Mouse (Mus musculus) midbrain, embryonic 16.5 days (tissue): Measurements from ENCODE around the gene Cdc6. TPM values are rescaled to one million over a fixed set of nuclear protein-coding genes. Genes with fewer than 3 reads are reported as not detected.

Source experiments
- ATAC-seq: fragments of 200-750 bp; cut with Nextera tagmentation; 2 replicates; pipeline ENCODE4 v1.8.0; 2017; ENCODE audit warnings: moderate TSS enrichment
- H3K27ac ChIP-seq: fragments of 300-500 bp; sonication (generic); 2 replicates; pipeline ENCODE4 v1.5.1; 2014; ENCODE audit warnings: mild to moderate bottlenecking, low read length, mixed read lengths
- H3K27me3 ChIP-seq: fragments of 300-500 bp; sonication (generic); 2 replicates; pipeline ENCODE4 v1.6.1; 2014; ENCODE audit warnings: low read depth, low read length, mixed read lengths; ENCODE audit not compliant: control insufficient read depth, insufficient read depth
- H3K36me3 ChIP-seq: fragments of 300-500 bp; sonication (generic); 2 replicates; pipeline ENCODE4 v1.6.1; 2014; ENCODE audit warnings: mild to moderate bottlenecking, low read length, moderate library complexity, mixed read lengths; ENCODE audit not compliant: control insufficient read depth, insufficient read depth
- H3K4me1 ChIP-seq: fragments of 300-500 bp; sonication (generic); 2 replicates; pipeline ENCODE4 v1.6.1; 2014; ENCODE audit warnings: mild to moderate bottlenecking, low read length, mixed read lengths; ENCODE audit not compliant: control insufficient read depth, insufficient read depth
- H3K4me2 ChIP-seq: fragments of 300-500 bp; sonication (generic); 2 replicates; pipeline ENCODE4 v1.6.1; 2014; ENCODE audit warnings: mild to moderate bottlenecking, low read length, mixed read lengths
- H3K4me3 ChIP-seq: fragments of 300-500 bp; sonication (generic); 2 replicates; pipeline ENCODE4 v1.5.1; 2014; ENCODE audit warnings: low read depth, mild to moderate bottlenecking, low read length, moderate library complexity, mixed read lengths
- H3K9ac ChIP-seq: fragments of 300-500 bp; sonication (generic); 2 replicates; pipeline ENCODE4 v1.6.1; 2014; ENCODE audit warnings: low read depth, low read length, mixed read lengths
- H3K9me3 ChIP-seq: fragments of 300-500 bp; sonication (generic); replicated peaks from 2 replicates; pipeline ENCODE4 v1.6.1; 2014; ENCODE audit warnings: mild to moderate bottlenecking, low read length, mixed read lengths; ENCODE audit not compliant: control insufficient read depth, poor library complexity, severe bottlenecking
- WGBS: fragments of 180-500 bp; shearing (Covaris S2); extraction: QIAGEN DNeasy Blood & Tissue Kit; methylation state at CpG from one replicate; pipeline ENCODE4 v1.1.7; 2014; 5-methylcytosine and 5-hydroxymethylcytosine counted together
- polyA plus RNA-seq: library from polyadenylated mRNA; unstranded; fragments of >200 nt; fragmentation: Nextera tagmentation; extraction: Ambion mirVana; gene quantifications from 2 replicates; pipeline ENCODE4 v1.2.1, GENCODE M21; 2015

The Cdc6 gene
- polyA plus RNA-seq, 1 experiment from 2014 or later: 2.4 TPM

GRCm38 (mm10) chr11:98956340-98956739 is 48.7 kb downstream of the Cdc6 start:
- Histone ChIP-seq H3K4me2 (no peak overlapping the region), H3K4me3 (no peak overlapping the region), H3K4me1 (peaks cover 34% of the 10 kb centered on the region), H3K27ac (no peak overlapping the region), H3K9ac (no peak overlapping the region), H3K36me3 (no peaks in the 10 kb centered on the region), H3K9me3 (no peaks in the 10 kb centered on the region), H3K27me3 (peaks cover 5% of the 10 kb centered on the region; the same call in 1 of the 2 replicates)
- 84% methylated on average over 9 of the region's 10 CpGs for WGBS
- ATAC-seq: no peak

- peak; percentile 16; the same call in 1 of the 2 replicates for ATAC-seq
- Histone ChIP-seq H3K4me2 (peak overlapping the region; percentile 92), H3K9ac (peak overlapping the region; percentile 72), H3K4me3 (peak overlapping the region; percentile 54), H3K27ac (0 out of 2 replicates have a peak overlapping the region, but pooled peaks have one; percentile 17), H3K36me3 (no peaks in the 10 kb centered on the region), H3K4me1 (peaks cover 51% of the 10 kb centered on the region), H3K27me3 (peaks cover 10% of the 10 kb centered on the region), H3K9me3 (no peaks in the 10 kb centered on the region)
- WGBS: under 1% methylated on average over 43 of the region's 43 CpGs
Measured at GRCm38 (mm10) chr11:98959437-98960312, 52.1 kb downstream of the Cdc6 start.

DNA sequence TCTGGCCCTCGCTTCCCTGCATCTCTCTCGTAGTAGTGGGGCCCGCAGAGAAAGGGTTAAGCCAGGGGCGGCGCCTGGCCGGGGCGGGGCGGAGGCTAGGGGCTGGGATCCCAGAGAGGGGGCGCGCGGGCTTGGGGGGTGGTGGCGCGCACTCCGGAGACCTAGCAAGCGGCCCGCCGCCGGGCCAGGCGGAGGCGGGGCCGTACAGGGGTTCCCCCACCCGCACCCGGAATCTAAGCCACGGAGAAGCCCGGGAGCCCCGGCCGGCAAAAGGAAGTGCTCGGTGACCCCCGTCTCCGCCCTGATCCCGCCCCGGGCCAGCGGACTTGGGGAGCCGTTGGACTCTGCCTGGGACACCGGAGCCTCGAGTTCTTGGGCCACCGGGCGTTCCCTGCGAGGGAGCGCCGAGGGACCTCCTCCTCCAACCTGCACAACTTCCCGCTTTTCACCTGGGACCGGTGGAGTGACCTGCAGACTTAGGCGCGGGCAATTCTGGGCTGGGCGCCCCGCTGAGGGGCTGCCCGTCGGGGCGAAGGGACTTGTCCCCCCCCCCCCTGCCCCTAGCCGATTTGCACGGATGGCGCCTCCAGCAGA is 52.8 kb downstream of the Cdc6 start:
- Histone ChIP-seq H3K4me1 (peaks cover 51% of the 10 kb centered on the region), H3K36me3 (no peaks in the 10 kb centered on the region), H3K9me3 (no peaks in the 10 kb centered on the region), H3K4me2 (peak overlapping the region; percentile 92), H3K4me3 (peak overlapping the region; percentile 54), H3K27me3 (peaks cover 10% of the 10 kb centered on the region), H3K27ac (no peak overlapping the region), H3K9ac (peak overlapping the region; percentile 72)
- WGBS: under 1% methylated on average over 46 of the region's 53 CpGs
- ATAC-seq: no peak

GRCm38 (mm10) chr11:98961051-98961592 is 53.5 kb downstream of the Cdc6 start:
- H3K4me1 ChIP-seq: peaks cover 56% of the 10 kb centered on the region
- H3K4me2 ChIP-seq: peak overlapping the region; percentile 92
- no peaks in the 10 kb centered on the region for H3K9me3 ChIP-seq
- H3K4me3 ChIP-seq: peak overlapping the region; percentile 54
- H3K9ac ChIP-seq: peak overlapping the region; percentile 72
- peaks cover 10% of the 10 kb centered on the region for H3K27me3 ChIP-seq
- H3K27ac ChIP-seq: no peak overlapping the region
- H3K36me3 ChIP-seq: no peaks in the 10 kb centered on the region
- ATAC-seq: no peak
- WGBS: 11% methylated on average over 18 of the region's 18 CpGs

GRCm38 (mm10) chr11:98961766-98962165 is 54.2 kb downstream of the Cdc6 start:
- Histone ChIP-seq H3K27ac (no peak overlapping the region), H3K36me3 (no peaks in the 10 kb centered on the region), H3K9ac (peak overlapping the region; percentile 72; the same call in 1 of the 2 replicates), H3K4me2 (peak overlapping the region; percentile 92), H3K27me3 (peaks cover 10% of the 10 kb centered on the region), H3K4me3 (peak overlapping the region; percentile 54; the same call in 1 of the 2 replicates), H3K9me3 (no peaks in the 10 kb centered on the region), H3K4me1 (peaks cover 62% of the 10 kb centered on the region)
- ATAC-seq: no peak
- 11% methylated on average over 8 of the region's 8 CpGs for WGBS

DNA sequence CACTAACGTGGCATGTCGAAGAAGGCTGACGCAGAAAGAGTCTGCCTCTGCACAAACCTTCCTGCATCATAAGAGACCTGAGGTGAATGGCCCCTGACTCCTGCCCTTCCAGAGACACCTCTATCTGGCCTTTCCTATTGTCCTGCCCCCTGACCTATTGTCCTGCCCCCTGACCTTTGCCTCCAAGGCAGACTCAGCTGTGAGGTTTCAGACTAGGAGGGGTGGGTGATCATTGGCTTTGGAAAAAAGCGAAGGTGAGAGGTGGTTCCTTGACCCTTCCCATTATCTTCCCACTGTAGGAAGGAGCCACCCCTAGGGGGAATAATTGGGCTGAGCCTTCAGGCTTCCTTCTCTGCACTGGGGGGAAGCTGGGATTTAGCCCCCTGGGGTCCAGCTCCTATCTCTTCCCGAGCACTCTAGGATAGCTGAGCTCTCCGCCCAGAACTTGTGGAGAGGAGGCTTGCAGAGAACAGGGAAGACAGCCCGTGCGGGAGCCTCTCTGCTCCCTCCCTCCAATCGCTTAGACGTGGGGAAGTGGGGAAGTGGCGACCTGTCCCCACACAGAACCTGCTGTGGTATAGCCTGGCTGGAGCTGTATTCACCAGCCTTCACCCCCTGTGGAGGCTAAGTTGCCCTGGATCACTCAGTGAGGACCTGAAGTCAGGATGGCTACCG is 55.0 kb downstream of the Cdc6 start:
- Histone ChIP-seq H3K9me3 (no peaks in the 10 kb centered on the region), H3K4me1 (peaks cover 70% of the 10 kb centered on the region), H3K27ac (no peak overlapping the region), H3K4me3 (no peak overlapping the region), H3K27me3 (peaks cover 10% of the 10 kb centered on the region), H3K36me3 (no peaks in the 10 kb centered on the region), H3K9ac (no peak overlapping the region), H3K4me2 (peak overlapping the region; percentile 92)
- ATAC-seq: no peak
- 17% methylated on average over 12 of the region's 12 CpGs for WGBS

GRCm38 (mm10) chr11:98963191-98964021 is 55.8 kb downstream of the Cdc6 start:
- Histone ChIP-seq H3K27ac (peak overlapping the region; percentile 54), H3K9ac (peak overlapping the region; percentile 61), H3K36me3 (no peaks in the 10 kb centered on the region), H3K27me3 (peaks cover 10% of the 10 kb centered on the region), H3K4me2 (peak overlapping the region; percentile 92), H3K4me3 (peak overlapping the region; percentile 32), H3K9me3 (no peaks in the 10 kb centered on the region), H3K4me1 (peaks cover 79% of the 10 kb centered on the region)
- WGBS: 4% methylated on average over 22 of the region's 32 CpGs
- ATAC-seq: peak; percentile 37

DNA sequence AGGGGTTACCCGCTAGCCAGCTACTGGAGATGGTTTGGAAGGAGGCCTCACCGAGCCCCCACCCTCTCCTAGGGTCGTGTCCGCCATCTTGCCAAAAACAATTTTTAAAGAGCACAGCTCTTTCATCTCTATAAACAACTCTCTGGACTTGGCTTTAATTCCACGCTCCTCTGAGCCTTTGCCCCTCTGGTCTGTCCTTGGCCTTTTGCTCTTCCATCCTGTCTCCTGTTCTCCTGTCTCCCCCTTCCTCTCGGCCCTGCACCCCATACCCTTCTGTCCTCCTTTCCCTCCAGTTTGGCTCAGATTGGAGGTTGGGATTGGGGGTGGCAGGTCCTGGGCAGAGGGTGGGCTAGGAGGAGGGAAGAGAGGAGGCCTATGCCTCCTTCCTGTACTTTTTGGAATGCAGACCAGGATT is 56.6 kb downstream of the Cdc6 start:
- Histone ChIP-seq H3K9me3 (no peaks in the 10 kb centered on the region), H3K27ac (0 out of 2 replicates have a peak overlapping the region, but pooled peaks have one; percentile 54), H3K36me3 (no peaks in the 10 kb centered on the region), H3K4me3 (no peak overlapping the region), H3K4me1 (peaks cover 84% of the 10 kb centered on the region), H3K4me2 (peak overlapping the region; percentile 92; the same call in 1 of the 2 replicates), H3K9ac (no peak overlapping the region; the same call in 1 of the 2 replicates), H3K27me3 (peaks cover 10% of the 10 kb centered on the region)
- no peak for ATAC-seq
- 39% methylated on average over 6 of the region's 6 CpGs for WGBS
